Mouse (Mus musculus) activated CD4-positive, CD25-positive, alpha-beta regulatory T cell, adult 9 weeks (primary cell): ENCODE data around the gene Zfp169. TPM values are rescaled to one million over a fixed set of nuclear protein-coding genes. Genes with fewer than 3 reads are reported as not detected.

Experiments used
- polyA plus RNA-seq: library from polyadenylated mRNA; unstranded; fragments of 100-300 nt; shearing (Covaris generic); gene quantifications from one replicate; pipeline ENCODE4 v1.2.1, GENCODE M21; 2017

Zfp169 gene
- polyA plus RNA-seq, result 17.4 TPM

GRCm38 (mm10) chr13:48513003-48513929 is at the start of gene Zfp169, which contains the start of gene A830005F24Rik:
TSS of gene Zfp169 (minus strand) at chr13:48513451.
TSS of gene A830005F24Rik (plus strand) at chr13:48513570.

Other genes starting within 250 kb of the Zfp169 start
- 4.2 TPM for gene A830005F24Rik, start 119 bp upstream of the Zfp169 start, polyA plus RNA-seq
- 0.45 TPM for gene Ptpdc1, start 112.2 kb upstream of the Zfp169 start, polyA plus RNA-seq
- not detected for gene Barx1, start 149.5 kb upstream of the Zfp169 start, polyA plus RNA-seq